Mouse (Mus musculus): Measurements from ENCODE around the gene Olfr872. TPM values are rescaled to one million over a fixed set of nuclear protein-coding genes. Genes with fewer than 3 reads are reported as not detected.
"Not testable (repeated sequence)": the region's sequence is repeated elsewhere in the genome, so short reads cannot be mapped to it uniquely, and the experiment has no call there.

Olfr872 gene
- not detected in 2 replicates for polyA plus RNA-seq (2014; fragmentation: Nextera tagmentation; extraction: Ambion mirVana)

DNA sequence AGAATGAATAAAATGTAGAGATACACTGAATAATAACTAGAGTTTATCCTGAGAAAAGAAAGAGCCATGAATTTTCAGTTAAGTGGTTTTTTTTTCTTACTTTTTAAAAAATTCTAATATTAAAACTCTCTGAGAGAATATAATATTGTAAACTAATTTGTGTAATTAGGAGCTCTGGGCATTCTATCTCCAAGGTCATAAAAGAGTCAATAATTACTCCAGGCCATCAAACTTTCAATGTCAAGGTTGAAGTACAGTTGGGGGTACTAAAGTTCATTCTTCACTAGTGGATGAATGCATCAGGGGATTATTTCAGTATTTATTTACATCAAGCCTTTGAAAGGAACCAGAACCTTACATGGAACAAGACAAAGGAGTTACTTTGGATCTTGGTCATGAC, at the start of gene Olfr872:
Olfr872 (plus strand) TSS at position 301 of the 400 bp plus-strand sequence.
- ATAC-seq (ENCODE audit: low read depth), result no peak
- H3K4me1 ChIP-seq (ENCODE audit: control insufficient read depth, insufficient read depth, low read length), result no peaks in the 10 kb centered on the region

DNA sequence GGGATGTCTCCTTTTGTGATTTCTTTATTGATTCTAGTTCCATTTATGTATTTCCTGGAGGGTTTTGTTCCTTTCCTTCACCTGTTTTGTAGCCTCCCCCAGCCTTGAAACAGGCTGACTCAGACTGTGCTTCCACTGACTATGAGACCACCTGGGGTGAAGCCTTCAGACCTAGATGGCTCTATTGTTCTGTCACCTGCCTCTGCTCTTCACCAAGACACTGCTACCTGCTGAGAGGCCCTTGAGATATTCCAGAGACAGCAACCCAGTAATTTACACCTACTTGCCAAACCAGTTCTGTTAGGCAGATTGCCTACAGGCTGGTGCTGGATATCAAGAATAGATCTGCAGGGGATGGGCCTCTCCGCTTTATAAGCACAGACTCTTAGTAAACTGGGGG, 34.8 kb upstream of the Olfr872 start:
- Histone ChIP-seq H3K9me3 (ENCODE audit: control insufficient read depth, low read length) (no peaks in the 10 kb centered on the region; the same call in 1 of the 2 replicates), H3K36me3 (ENCODE audit: control insufficient read depth, insufficient read depth, low read length) (no peaks in the 10 kb centered on the region), H3K9ac (replicated peaks; ENCODE audit: low read depth, low read length) (no peak overlapping the region), H3K4me3 (ENCODE audit: low read depth, low read length) (no peak overlapping the region), H3K4me1 (ENCODE audit: control insufficient read depth, insufficient read depth, low read length) (no peaks in the 10 kb centered on the region), H3K27ac (ENCODE audit: low read depth, low read length) (no peak overlapping the region), H3K4me2 (ENCODE audit: low read depth, low read length) (no peak overlapping the region), H3K27me3 (ENCODE audit: control insufficient read depth, insufficient read depth, low read length) (no peaks in the 10 kb centered on the region)
- 79% methylated on average over 1 of the region's 1 CpGs for WGBS
- no peak for ATAC-seq (ENCODE audit: low read depth)

More for the DNA sequence above, at the start of gene Olfr872:
- Histone ChIP-seq H3K9ac (replicated peaks; ENCODE audit: low read depth, low read length) (no peak within 1 kb of the TSS), H3K4me2 (ENCODE audit: low read depth, low read length) (no peak within 1 kb of the TSS), H3K36me3 (ENCODE audit: control insufficient read depth, insufficient read depth, low read length) (no peaks in the 10 kb centered on the region), H3K27me3 (ENCODE audit: control insufficient read depth, insufficient read depth, low read length) (no peaks in the 10 kb centered on the region), H3K27ac (ENCODE audit: low read depth, low read length) (no peak within 1 kb of the TSS), H3K4me3 (ENCODE audit: low read depth, low read length) (no peak within 1 kb of the TSS), H3K9me3 (ENCODE audit: control insufficient read depth, low read length) (no peaks in the 10 kb centered on the region)

DNA sequence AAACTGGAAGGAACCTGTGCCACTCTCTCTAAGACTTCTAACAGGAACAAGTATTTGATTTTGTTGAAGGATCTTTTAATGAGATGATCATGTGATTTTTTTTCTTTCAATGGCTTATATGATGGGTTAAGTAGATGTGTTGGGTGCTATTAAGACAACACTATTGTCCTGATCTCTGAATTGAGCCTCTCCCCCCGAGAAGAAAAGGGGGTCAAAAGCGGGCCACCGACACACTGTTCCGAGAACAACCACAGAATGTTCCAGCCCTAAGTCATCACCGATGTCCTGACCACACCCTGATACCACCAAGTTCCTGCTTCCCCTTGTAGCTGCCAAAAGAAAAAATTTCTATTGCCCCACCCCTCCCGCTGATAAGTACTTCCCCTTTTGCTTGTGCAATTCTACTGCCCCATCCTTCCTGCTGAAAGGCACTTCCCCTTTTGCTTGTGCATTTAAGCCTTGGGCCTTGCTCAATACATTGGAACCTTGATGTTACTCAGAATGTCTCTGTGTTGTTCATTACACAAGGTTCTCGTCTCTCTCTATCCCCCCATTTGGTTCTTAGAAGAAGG, 33.4 kb upstream of the Olfr872 start:
- WGBS, result 91% methylated on average over 7 of the region's 7 CpGs
- H3K9me3 ChIP-seq (ENCODE audit: control insufficient read depth, low read length); ATAC-seq (ENCODE audit: low read depth): not testable (repeated sequence)

DNA sequence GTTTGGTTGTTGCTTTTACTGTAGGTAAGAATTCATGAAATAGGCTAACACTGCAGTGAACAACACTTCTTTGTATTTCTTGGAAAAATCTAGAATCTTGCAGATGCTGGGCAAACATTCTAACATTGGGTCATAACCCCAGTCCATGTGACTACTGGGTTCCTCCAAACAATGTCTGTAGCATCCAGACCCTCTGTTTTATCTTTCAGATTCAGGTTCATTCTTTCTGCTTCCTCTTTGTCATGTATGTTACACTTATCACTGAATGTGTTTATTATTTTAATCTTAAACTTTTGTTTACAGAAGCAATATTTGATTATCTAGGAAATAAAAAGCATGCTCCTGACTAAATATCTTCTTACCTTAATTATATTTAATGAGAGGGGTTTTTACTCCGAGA, 26.1 kb upstream of the Olfr872 start:
- Histone ChIP-seq H3K27ac (ENCODE audit: low read depth, low read length) (no peak overlapping the region), H3K4me1 (ENCODE audit: control insufficient read depth, insufficient read depth, low read length) (no peaks in the 10 kb centered on the region), H3K9me3 (ENCODE audit: control insufficient read depth, low read length) (no peaks in the 10 kb centered on the region), H3K27me3 (ENCODE audit: control insufficient read depth, insufficient read depth, low read length) (no peaks in the 10 kb centered on the region), H3K4me2 (ENCODE audit: low read depth, low read length) (no peak overlapping the region), H3K36me3 (ENCODE audit: control insufficient read depth, insufficient read depth, low read length) (no peaks in the 10 kb centered on the region), H3K9ac (replicated peaks; ENCODE audit: low read depth, low read length) (no peak overlapping the region), H3K4me3 (ENCODE audit: low read depth, low read length) (no peak overlapping the region)
- WGBS, result 53% methylated on average over 1 of the region's 1 CpGs
- no peak for ATAC-seq (ENCODE audit: low read depth)

More for the DNA sequence above, 33.4 kb upstream of the Olfr872 start:
- not testable (repeated sequence) for H3K4me1 ChIP-seq (ENCODE audit: control insufficient read depth, insufficient read depth, low read length); H3K27ac ChIP-seq (ENCODE audit: low read depth, low read length); H3K9ac ChIP-seq (replicated peaks; ENCODE audit: low read depth, low read length); H3K4me3 ChIP-seq (ENCODE audit: low read depth, low read length); H3K36me3 ChIP-seq (ENCODE audit: control insufficient read depth, insufficient read depth, low read length); H3K4me2 ChIP-seq (ENCODE audit: low read depth, low read length); H3K27me3 ChIP-seq (ENCODE audit: control insufficient read depth, insufficient read depth, low read length)

DNA sequence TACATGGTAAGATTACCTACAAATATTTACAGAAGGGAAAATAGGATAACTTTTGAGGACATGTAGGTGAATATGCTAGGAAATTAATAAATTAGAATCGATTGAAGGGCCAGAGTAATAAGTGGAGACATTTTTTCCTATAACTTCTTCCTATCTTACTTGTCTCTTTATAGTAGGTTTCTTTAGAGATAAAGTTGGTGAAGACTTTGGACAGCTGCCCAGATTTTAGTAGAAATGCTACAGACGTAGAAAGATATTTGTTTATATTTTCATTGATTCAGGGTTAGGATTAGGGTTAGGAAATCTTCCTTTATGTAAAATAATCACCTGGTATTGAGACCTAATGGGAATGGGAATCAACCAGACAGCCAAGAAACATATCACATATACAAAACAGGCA, 25.4 kb upstream of the Olfr872 start:
- Histone ChIP-seq H3K4me3 (ENCODE audit: low read depth, low read length) (no peak overlapping the region), H3K9ac (replicated peaks; ENCODE audit: low read depth, low read length) (no peak overlapping the region), H3K27ac (ENCODE audit: low read depth, low read length) (no peak overlapping the region), H3K4me2 (ENCODE audit: low read depth, low read length) (no peak overlapping the region), H3K36me3 (ENCODE audit: control insufficient read depth, insufficient read depth, low read length) (no peaks in the 10 kb centered on the region), H3K9me3 (ENCODE audit: control insufficient read depth, low read length) (no peaks in the 10 kb centered on the region), H3K27me3 (ENCODE audit: control insufficient read depth, insufficient read depth, low read length) (no peaks in the 10 kb centered on the region), H3K4me1 (ENCODE audit: control insufficient read depth, insufficient read depth, low read length) (no peaks in the 10 kb centered on the region)
- ATAC-seq (ENCODE audit: low read depth), result no peak
- WGBS, result 82% methylated on average over 2 of the region's 2 CpGs

DNA sequence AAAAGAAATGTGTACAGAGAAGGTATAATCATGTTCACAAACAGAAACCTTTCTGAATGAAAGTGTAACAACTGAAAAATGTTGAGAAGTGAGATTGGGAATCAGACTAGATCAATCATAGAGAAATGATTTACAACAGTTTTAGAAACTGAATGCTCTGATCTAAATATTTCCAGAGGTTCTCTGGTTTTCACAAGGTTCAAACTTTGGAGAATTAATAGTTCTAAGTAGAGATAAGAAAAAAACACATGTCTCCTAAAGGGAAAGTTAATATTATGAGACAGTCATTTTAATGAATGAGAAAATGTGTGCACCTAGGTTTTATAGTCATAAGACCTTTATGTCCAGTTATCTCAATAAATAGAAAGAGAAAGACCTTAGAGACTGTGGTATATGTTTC, 25.0 kb upstream of the Olfr872 start, which contains the start of gene Olfr871:
Olfr871 (plus strand) TSS at position 301 of the 400 bp plus-strand sequence.
- Histone ChIP-seq H3K4me1 (ENCODE audit: control insufficient read depth, insufficient read depth, low read length) (no peaks in the 10 kb centered on the region), H3K9ac (replicated peaks; ENCODE audit: low read depth, low read length) (no peak within 1 kb of the TSS), H3K9me3 (ENCODE audit: control insufficient read depth, low read length) (no peaks in the 10 kb centered on the region), H3K27me3 (ENCODE audit: control insufficient read depth, insufficient read depth, low read length) (no peaks in the 10 kb centered on the region), H3K4me3 (ENCODE audit: low read depth, low read length) (no peak within 1 kb of the TSS), H3K27ac (ENCODE audit: low read depth, low read length) (no peak within 1 kb of the TSS), H3K4me2 (ENCODE audit: low read depth, low read length) (no peak within 1 kb of the TSS), H3K36me3 (ENCODE audit: control insufficient read depth, insufficient read depth, low read length) (no peaks in the 10 kb centered on the region)
- ATAC-seq (ENCODE audit: low read depth), result no peak

DNA sequence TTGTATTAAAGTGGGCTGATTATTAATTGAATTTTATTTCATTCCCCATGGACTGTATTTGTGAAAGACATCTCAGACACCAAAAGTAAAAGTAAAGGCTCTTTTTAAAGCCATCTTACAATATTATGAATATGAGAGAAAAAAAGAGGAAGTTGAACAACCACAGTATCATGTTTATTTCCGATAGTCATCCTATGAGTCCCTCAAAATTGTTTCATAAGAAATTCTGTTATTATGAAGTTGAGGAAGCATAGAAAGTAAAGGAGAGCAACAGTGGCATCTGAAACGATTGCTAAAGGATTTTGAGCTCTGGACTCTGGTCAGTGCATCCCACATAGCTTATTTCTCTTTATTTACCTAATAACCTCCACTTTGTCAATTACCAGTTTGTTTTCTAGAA, 459 bp downstream of the Olfr872 start:
- H3K4me2 ChIP-seq (ENCODE audit: low read depth, low read length), result no peak overlapping the region
- H3K36me3 ChIP-seq (ENCODE audit: control insufficient read depth, insufficient read depth, low read length), result no peaks in the 10 kb centered on the region
- H3K4me1 ChIP-seq (ENCODE audit: control insufficient read depth, insufficient read depth, low read length), result no peaks in the 10 kb centered on the region
- ATAC-seq (ENCODE audit: low read depth), result no peak
- 78% methylated on average over 2 of the region's 2 CpGs for WGBS
- H3K27me3 ChIP-seq (ENCODE audit: control insufficient read depth, insufficient read depth, low read length), result no peaks in the 10 kb centered on the region
- H3K4me3 ChIP-seq (ENCODE audit: low read depth, low read length), result no peak overlapping the region
- no peaks in the 10 kb centered on the region for H3K9me3 ChIP-seq (ENCODE audit: control insufficient read depth, low read length)
- no peak overlapping the region for H3K9ac ChIP-seq (replicated peaks; ENCODE audit: low read depth, low read length)
- no peak overlapping the region for H3K27ac ChIP-seq (ENCODE audit: low read depth, low read length)

DNA sequence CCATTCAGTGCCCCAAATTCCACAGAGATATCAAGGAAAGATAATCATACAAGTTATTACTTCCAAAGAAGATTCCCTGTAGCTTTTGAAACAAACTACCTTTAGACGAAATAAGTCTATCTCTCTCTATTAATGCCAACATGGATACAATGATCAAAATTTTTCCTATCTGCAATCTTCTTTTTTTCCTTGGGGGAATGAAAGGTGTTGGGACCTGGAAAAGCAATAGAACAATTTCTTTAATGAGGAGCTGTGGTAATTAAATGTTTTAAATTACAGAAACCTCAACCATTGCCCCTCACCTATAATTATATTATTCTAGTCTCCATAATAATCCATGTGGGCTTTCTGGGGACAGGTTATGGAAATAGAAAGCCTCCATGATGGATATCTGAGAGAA, 45.1 kb downstream of the Olfr872 start, which contains the start of gene Olfr39:
Olfr39 (plus strand) TSS at position 301 of the 400 bp plus-strand sequence.
- 90% methylated on average over 1 of the region's 1 CpGs for WGBS
- Histone ChIP-seq H3K27ac (ENCODE audit: low read depth, low read length) (no peak within 1 kb of the TSS), H3K27me3 (ENCODE audit: control insufficient read depth, insufficient read depth, low read length) (no peaks in the 10 kb centered on the region), H3K4me1 (ENCODE audit: control insufficient read depth, insufficient read depth, low read length) (no peaks in the 10 kb centered on the region), H3K4me3 (ENCODE audit: low read depth, low read length) (no peak within 1 kb of the TSS), H3K4me2 (ENCODE audit: low read depth, low read length) (no peak within 1 kb of the TSS), H3K36me3 (ENCODE audit: control insufficient read depth, insufficient read depth, low read length) (no peaks in the 10 kb centered on the region), H3K9me3 (ENCODE audit: control insufficient read depth, low read length) (no peaks in the 10 kb centered on the region), H3K9ac (replicated peaks; ENCODE audit: low read depth, low read length) (no peak within 1 kb of the TSS)
- no peak for ATAC-seq (ENCODE audit: low read depth)

DNA sequence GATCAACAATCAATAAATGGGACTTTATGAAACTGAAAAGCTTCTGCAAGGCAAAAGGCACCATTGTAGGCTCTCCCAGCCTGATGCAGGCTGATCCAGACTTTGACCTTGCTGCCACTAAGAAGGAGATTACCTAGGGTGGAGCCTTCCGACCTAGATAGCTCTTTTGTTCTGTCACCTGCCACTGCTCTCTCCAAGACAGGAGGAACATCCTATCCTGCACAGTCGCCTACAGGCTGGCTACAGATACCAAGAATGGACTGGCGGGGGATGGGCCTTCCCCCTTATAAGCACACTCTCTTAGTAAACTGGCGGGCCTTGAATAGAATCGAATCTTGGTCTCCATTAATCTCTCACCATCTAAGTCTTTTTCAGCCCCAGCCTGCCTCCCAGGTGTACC, 58.6 kb downstream of the Olfr872 start:
- 89% methylated on average over 5 of the region's 5 CpGs for WGBS

More for the DNA sequence above, 58.6 kb downstream of the Olfr872 start:
- H3K36me3 ChIP-seq (ENCODE audit: control insufficient read depth, insufficient read depth, low read length); H3K27ac ChIP-seq (ENCODE audit: low read depth, low read length); ATAC-seq (ENCODE audit: low read depth); H3K4me2 ChIP-seq (ENCODE audit: low read depth, low read length); H3K9me3 ChIP-seq (ENCODE audit: control insufficient read depth, low read length); H3K4me1 ChIP-seq (ENCODE audit: control insufficient read depth, insufficient read depth, low read length); H3K9ac ChIP-seq (replicated peaks; ENCODE audit: low read depth, low read length); H3K27me3 ChIP-seq (ENCODE audit: control insufficient read depth, insufficient read depth, low read length); H3K4me3 ChIP-seq (ENCODE audit: low read depth, low read length): not testable (repeated sequence)

All from neural tube, embryonic 14.5 days (tissue).